Mouse (Mus musculus) left cerebral cortex, adult 11 months (tissue): ENCODE measurements around the gene Slc16a6.
A peak's percentile ranks its signal among the peaks of the same experiment; 100 is the strongest.

Experiments used
- DNase-seq: peaks from one replicate; pipeline ENCODE4 v3.0.0; 2022; ENCODE audit warnings: low spot score

Gene Slc16a6

GRCm38 (mm10) chr11:109445438-109446035 lies 27.9 kb downstream of the Slc16a6 start:
- DNase-seq = peak; percentile 43

GRCm38 (mm10) chr11:109444600-109444999 lies 28.8 kb downstream of the Slc16a6 start:
- DNase-seq = no peak

- DNase-seq = no peak
Observed at GRCm38 (mm10) chr11:109443468-109444263, 29.7 kb downstream of the Slc16a6 start.

GRCm38 (mm10) chr11:109442166-109442730 lies 31.1 kb downstream of the Slc16a6 start:
- DNase-seq = no peak

GRCm38 (mm10) chr11:109441119-109441518 lies 32.3 kb downstream of the Slc16a6 start:
- DNase-seq = no peak

GRCm38 (mm10) chr11:109440641-109441040 lies 32.8 kb downstream of the Slc16a6 start:
- no peak for DNase-seq

- DNase-seq = peak; percentile 32
Observed at GRCm38 (mm10) chr11:109439829-109440340, 33.5 kb downstream of the Slc16a6 start.

GRCm38 (mm10) chr11:109439209-109439608 lies 34.2 kb downstream of the Slc16a6 start:
- no peak for DNase-seq

- DNase-seq = no peak
Observed at GRCm38 (mm10) chr11:109436889-109437288, 36.5 kb downstream of the Slc16a6 start.

GRCm38 (mm10) chr11:109434233-109434798 lies 39.1 kb downstream of the Slc16a6 start:
- no peak for DNase-seq

- no peak for DNase-seq
Observed at GRCm38 (mm10) chr11:109427353-109427752, 46.0 kb downstream of the Slc16a6 start.

GRCm38 (mm10) chr11:109426272-109426586 lies 47.2 kb downstream of the Slc16a6 start:
- no peak for DNase-seq

- DNase-seq = peak; percentile 98
Observed at GRCm38 (mm10) chr11:109425392-109426271, 47.8 kb downstream of the Slc16a6 start, which contains the start of gene Amz2. Gene Amz2 (plus strand): TSS chr11:109425946.

- DNase-seq = no peak
Observed at GRCm38 (mm10) chr11:109423294-109423693, 50.1 kb downstream of the Slc16a6 start.

GRCm38 (mm10) chr11:109422263-109422662 lies 51.1 kb downstream of the Slc16a6 start:
- no peak for DNase-seq

- DNase-seq = no peak
Observed at GRCm38 (mm10) chr11:109421205-109421604, 52.2 kb downstream of the Slc16a6 start.

GRCm38 (mm10) chr11:109420567-109420962 lies 52.8 kb downstream of the Slc16a6 start:
- DNase-seq = no peak

GRCm38 (mm10) chr11:109419961-109420566 lies 53.3 kb downstream of the Slc16a6 start:
- DNase-seq = no peak

GRCm38 (mm10) chr11:109419461-109419860 lies 53.9 kb downstream of the Slc16a6 start:
- no peak for DNase-seq

GRCm38 (mm10) chr11:109417472-109418040 lies 55.8 kb downstream of the Slc16a6 start:
- DNase-seq = no peak
